Mouse (Mus musculus) heart, adult 2 months (tissue): ENCODE measurements at regions not wholly inside any gene's neighbourhood (a gene's known extent, or its start where the extent isn't known, plus 50 kb on each side); places are given as distances from the start of the nearest gene placed in this dataset.

ENCODE experiments used
- CTCF ChIP-seq: fragments of 200-600 bp; IDR thresholded peaks from 2 replicates; pipeline ENCODE4 v1.8.1; 2022; ENCODE audit warnings: antibody characterized with exemption, mild to moderate bottlenecking, moderate library complexity
- POLR2A ChIP-seq: fragments of 200-500 bp; IDR thresholded peaks from 2 replicates; pipeline ENCODE4 v1.6.1; 2011; ENCODE audit warnings: mild to moderate bottlenecking, low read depth, low read length, control low read depth; ENCODE audit not compliant: insufficient read depth

DNA sequence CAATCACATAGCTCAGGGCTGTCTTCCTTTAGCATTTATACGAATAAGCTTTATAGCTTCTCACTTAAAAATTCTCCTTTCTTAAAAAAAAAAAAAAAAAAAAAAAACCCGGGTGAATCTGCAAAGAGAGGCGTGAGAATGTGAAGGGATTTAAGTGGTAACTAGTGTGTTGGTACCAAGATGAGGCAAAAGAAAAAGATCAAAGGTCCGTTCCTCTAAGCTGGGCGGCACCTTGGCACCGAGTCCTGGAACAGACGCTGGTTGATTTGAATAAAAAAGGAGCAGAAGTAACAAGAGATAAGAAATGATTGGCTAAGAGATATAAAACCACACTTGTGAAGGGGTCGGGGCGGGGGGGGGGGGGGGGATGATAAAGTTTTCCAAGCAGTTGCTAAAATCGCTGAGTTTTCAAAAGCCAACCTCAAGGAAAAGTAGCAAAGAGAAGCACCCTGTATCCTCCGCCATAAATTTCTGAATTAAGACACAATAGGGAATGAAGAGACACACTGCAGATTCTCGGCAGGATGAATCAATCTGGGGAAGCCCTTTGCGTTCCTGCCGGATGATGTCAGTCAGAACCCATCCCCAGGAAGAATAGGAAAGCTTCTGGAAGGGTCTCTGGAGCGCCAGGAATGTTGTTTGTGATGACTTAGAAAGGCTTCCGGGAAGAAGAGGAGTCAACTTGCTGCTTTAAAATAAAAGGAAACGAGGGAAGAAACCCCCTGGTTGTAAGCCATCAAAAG, 107.7 kb upstream of the Ankrd1 start:
- TF ChIP-seq CTCF (no peak), POLR2A (no peak)
